Mouse (Mus musculus) limb, embryonic 12.5 days (tissue): ENCODE measurements around the gene Zmiz1. TPM values are rescaled to one million over a fixed set of nuclear protein-coding genes. Genes with fewer than 3 reads are reported as not detected.

ENCODE experiments used
- ATAC-seq: fragments of 200-750 bp; cut with Nextera tagmentation; 2 replicates; pipeline ENCODE4 v1.8.0; 2017; ENCODE audit warnings: low read depth, moderate TSS enrichment; ENCODE audit not compliant: insufficient number of reproducible peaks, insufficient read depth, low FRiP score, low TSS enrichment
- H3K27ac ChIP-seq: fragments of 300-500 bp; sonication (generic); 2 replicates; pipeline ENCODE4 v1.5.1; 2016; ENCODE audit warnings: mild to moderate bottlenecking, moderate library complexity
- H3K27me3 ChIP-seq: fragments of 300-500 bp; sonication (generic); 2 replicates; pipeline ENCODE4 v1.6.1; 2016; ENCODE audit warnings: mild to moderate bottlenecking, moderate library complexity
- H3K36me3 ChIP-seq: fragments of 300-500 bp; sonication (generic); 2 replicates; pipeline ENCODE4 v1.6.1; 2016; ENCODE audit warnings: mild to moderate bottlenecking, moderate library complexity
- H3K4me1 ChIP-seq: fragments of 300-500 bp; sonication (generic); replicated peaks from 2 replicates; pipeline ENCODE4 v1.6.1; 2016
- H3K4me2 ChIP-seq: fragments of 300-500 bp; sonication (generic); 2 replicates; pipeline ENCODE4 v1.6.1; 2016; ENCODE audit warnings: mild to moderate bottlenecking, moderate library complexity
- H3K4me3 ChIP-seq: fragments of 300-500 bp; sonication (generic); replicated peaks from 2 replicates; pipeline ENCODE4 v1.5.1; 2016; ENCODE audit warnings: mild to moderate bottlenecking
- H3K9ac ChIP-seq: fragments of 300-500 bp; sonication (generic); replicated peaks from 2 replicates; pipeline ENCODE4 v1.6.1; 2016; ENCODE audit warnings: mild to moderate bottlenecking, moderate library complexity
- H3K9me3 ChIP-seq: fragments of 300-500 bp; sonication (generic); 2 replicates; pipeline ENCODE4 v1.6.1; 2016; ENCODE audit warnings: mild to moderate bottlenecking, moderate library complexity
- WGBS: fragments of 180-500 bp; shearing (Covaris S2); methylation state at CpG from one replicate; pipeline ENCODE4 v1.1.7; 2016; 5-methylcytosine and 5-hydroxymethylcytosine counted together
- microRNA-seq: library from miRNA; unstranded; fragments of <30 nt; microRNA quantifications from one replicate; pipeline ENCODE4, GENCODE M21; 2017
- polyA plus RNA-seq: library from polyadenylated mRNA; unstranded; fragments of >200 nt; fragmentation: Nextera tagmentation; extraction: Ambion mirVana; gene quantifications from 2 replicates; pipeline ENCODE4 v1.2.1, GENCODE M21; 2016

Gene Zmiz1
- polyA plus RNA-seq, 1 experiment from 2014 or later: 53.4 TPM

- Histone ChIP-seq H3K27me3 (no peaks in the 10 kb centered on the region), H3K4me1 (peaks cover 44% of the 10 kb centered on the region), H3K27ac (0 out of 2 replicates have a peak overlapping the region, but pooled peaks have one; percentile 9), H3K9ac (no peak overlapping the region), H3K4me2 (no peak overlapping the region; the same call in 1 of the 2 replicates), H3K9me3 (no peaks in the 10 kb centered on the region), H3K4me3 (no peak overlapping the region), H3K36me3 (no peaks in the 10 kb centered on the region)
- WGBS: 52% methylated on average over 4 of the region's 4 CpGs
- no peak for ATAC-seq
These were observed 249.5 kb downstream of the Zmiz1 start for GRCm38 (mm10) chr14:25708451-25708850.

DNA sequence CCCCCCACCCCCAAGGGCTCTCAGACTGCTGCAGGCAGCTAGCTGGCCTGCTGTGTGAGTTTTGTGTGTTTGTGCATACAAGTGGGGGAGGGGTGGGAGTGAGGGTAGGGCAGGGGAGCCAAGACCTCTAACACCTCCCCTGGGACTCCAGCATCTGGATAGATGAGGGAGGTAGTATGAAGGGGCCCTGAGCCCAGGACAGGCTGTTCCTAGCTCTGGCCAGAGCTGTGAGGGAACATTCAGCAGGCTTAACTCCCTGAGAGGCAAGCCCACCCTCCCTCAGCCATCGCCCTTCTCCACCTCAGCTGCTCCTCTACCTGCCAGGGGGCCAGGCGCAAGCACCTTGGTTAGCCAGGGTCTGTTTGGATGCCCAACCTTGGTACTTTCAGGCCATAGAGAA, 249.9 kb downstream of the Zmiz1 start:
- ATAC-seq: no peak
- Histone ChIP-seq H3K4me1 (peaks cover 44% of the 10 kb centered on the region), H3K4me2 (no peak overlapping the region; the same call in 1 of the 2 replicates), H3K27me3 (no peaks in the 10 kb centered on the region), H3K4me3 (no peak overlapping the region), H3K9me3 (no peaks in the 10 kb centered on the region), H3K27ac (0 out of 2 replicates have a peak overlapping the region, but pooled peaks have one; percentile 9), H3K36me3 (no peaks in the 10 kb centered on the region), H3K9ac (no peak overlapping the region)
- WGBS: 85% methylated on average over 2 of the region's 2 CpGs

GRCm38 (mm10) chr14:25710073-25710472, 251.1 kb downstream of the Zmiz1 start:
- ATAC-seq: no peak
- Histone ChIP-seq H3K27me3 (no peaks in the 10 kb centered on the region), H3K9me3 (no peaks in the 10 kb centered on the region), H3K36me3 (peaks cover 11% of the 10 kb centered on the region), H3K9ac (no peak overlapping the region), H3K4me1 (peaks cover 44% of the 10 kb centered on the region), H3K27ac (0 out of 2 replicates have a peak overlapping the region, but pooled peaks have one; percentile 17), H3K4me3 (no peak overlapping the region), H3K4me2 (no peak overlapping the region)
- WGBS: 64% methylated on average over 4 of the region's 4 CpGs

- no peak overlapping the region for H3K9ac ChIP-seq
- 52% methylated on average over 4 of the region's 4 CpGs for WGBS
- no peaks in the 10 kb centered on the region for H3K27me3 ChIP-seq
- H3K9me3 ChIP-seq: no peaks in the 10 kb centered on the region
- no peak overlapping the region for H3K4me3 ChIP-seq
- no peak for ATAC-seq
- peak overlapping the region; percentile 29; the same call in 1 of the 2 replicates for H3K27ac ChIP-seq
- peaks cover 44% of the 10 kb centered on the region for H3K4me1 ChIP-seq
- H3K36me3 ChIP-seq: peaks cover 17% of the 10 kb centered on the region
- no peak overlapping the region for H3K4me2 ChIP-seq
These were observed 251.7 kb downstream of the Zmiz1 start for GRCm38 (mm10) chr14:25710681-25711080.

DNA sequence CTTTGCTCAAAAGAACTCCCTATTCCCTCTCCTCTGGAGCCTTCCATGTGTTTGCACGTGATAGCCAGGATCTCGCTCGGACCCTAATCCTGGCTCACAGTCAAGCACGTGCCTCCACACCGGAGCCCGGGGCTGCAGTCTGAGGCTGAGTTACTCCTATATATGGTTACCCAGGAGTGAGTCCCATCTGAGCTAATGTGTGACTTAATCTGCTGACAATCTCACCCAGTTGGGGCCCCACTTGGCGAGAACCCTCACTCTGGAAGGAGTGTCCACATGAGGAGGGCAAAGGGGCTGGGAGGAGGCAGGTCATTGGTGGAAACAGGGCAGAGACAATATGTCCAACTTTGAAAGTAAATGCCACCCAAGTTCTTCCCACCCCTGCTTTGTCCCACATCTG, 252.2 kb downstream of the Zmiz1 start:
- H3K4me1 ChIP-seq: peaks cover 44% of the 10 kb centered on the region
- no peak overlapping the region for H3K4me2 ChIP-seq
- no peak for ATAC-seq
- H3K4me3 ChIP-seq: no peak overlapping the region
- no peaks in the 10 kb centered on the region for H3K9me3 ChIP-seq
- H3K9ac ChIP-seq: 0 out of 2 replicates have a peak overlapping the region, but pooled peaks have one; percentile 34
- 50% methylated on average over 7 of the region's 7 CpGs for WGBS
- H3K27me3 ChIP-seq: no peaks in the 10 kb centered on the region
- peak overlapping the region; percentile 29; the same call in 1 of the 2 replicates for H3K27ac ChIP-seq
- H3K36me3 ChIP-seq: peaks cover 22% of the 10 kb centered on the region

DNA sequence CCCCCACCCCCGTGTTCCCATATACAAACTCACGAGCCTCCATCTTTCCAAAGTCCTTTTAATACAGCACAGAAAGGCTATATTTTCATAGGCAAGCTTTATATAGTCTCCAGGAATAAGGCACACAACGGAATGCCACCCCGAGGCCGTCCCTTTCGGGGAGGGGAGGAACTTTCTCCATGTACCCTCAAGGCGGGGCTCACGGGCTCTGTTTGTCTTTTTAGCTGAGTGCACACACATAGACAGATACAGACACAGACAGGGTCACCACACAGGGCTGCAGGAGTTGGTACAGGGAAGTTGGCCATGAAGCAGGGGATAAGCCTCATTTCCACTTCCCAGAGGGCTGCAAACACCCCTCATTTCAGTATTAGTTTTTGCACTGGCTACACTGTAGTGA, 252.6 kb downstream of the Zmiz1 start:
- no peak overlapping the region for H3K4me3 ChIP-seq
- peaks cover 44% of the 10 kb centered on the region for H3K4me1 ChIP-seq
- 0 out of 2 replicates have a peak overlapping the region, but pooled peaks have one; percentile 34 for H3K9ac ChIP-seq
- 59% methylated on average over 8 of the region's 8 CpGs for WGBS
- H3K36me3 ChIP-seq: peaks cover 24% of the 10 kb centered on the region
- no peak overlapping the region for H3K27ac ChIP-seq
- no peaks in the 10 kb centered on the region for H3K9me3 ChIP-seq
- H3K27me3 ChIP-seq: no peaks in the 10 kb centered on the region
- no peak for ATAC-seq
- H3K4me2 ChIP-seq: no peak overlapping the region

DNA sequence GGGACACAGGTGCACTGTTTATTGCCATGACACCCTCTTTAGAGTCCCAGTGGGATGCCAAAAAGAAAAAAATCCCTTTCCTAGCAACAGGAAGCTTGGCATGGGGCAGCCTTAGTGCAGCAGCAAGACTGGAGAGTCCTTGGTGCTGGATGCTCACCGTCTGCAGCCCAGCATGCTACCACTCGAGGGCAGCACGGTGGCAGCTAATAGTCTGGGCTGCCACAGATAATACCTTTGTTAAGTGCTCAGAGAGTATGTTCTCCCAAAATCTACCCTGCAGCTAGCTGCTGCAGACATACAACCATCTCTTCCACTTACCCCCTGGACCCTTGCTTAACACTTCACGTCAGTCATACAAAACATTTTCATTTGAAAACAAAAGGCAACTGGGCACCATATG, 254.5 kb downstream of the Zmiz1 start:
- Histone ChIP-seq H3K27ac (no peak overlapping the region), H3K27me3 (no peaks in the 10 kb centered on the region), H3K4me3 (no peak overlapping the region), H3K9me3 (no peaks in the 10 kb centered on the region), H3K36me3 (peaks cover 33% of the 10 kb centered on the region), H3K4me2 (no peak overlapping the region), H3K9ac (no peak overlapping the region), H3K4me1 (peaks cover 51% of the 10 kb centered on the region)
- 31% methylated on average over 4 of the region's 4 CpGs for WGBS
- no peak for ATAC-seq

Small RNAs within 50 kb of the gene (microRNA-seq; reads per million reads assigned to microRNA genes)
- gene Mir3075: 12.8 reads per million, percentile 27 among the genes with 10 or more reads in this experiment

Other genes with a start within 250 kb of the Zmiz1 start
- gene Ppif, start 235.0 kb downstream of the Zmiz1 start, polyA plus RNA-seq: 29.2 and 32.9 TPM in 2 replicates